Mouse (Mus musculus) testis, postnatal 10 days (tissue): ENCODE data around the gene Nyx.
"Not testable (repeated sequence)": the region's sequence is repeated elsewhere in the genome, so short reads cannot be mapped to it uniquely, and the experiment has no call there.

Experiments used
- DNase-seq: peaks from one replicate; pipeline ENCODE4 v3.0.0; 2021; ENCODE audit warnings: low spot score

The Nyx gene

GRCm38 (mm10) chrX:13465810-13466209 lies at the start of gene Nyx:
Nyx (plus strand) TSS chrX:13466110.
- DNase-seq: no peak

GRCm38 (mm10) chrX:13422047-13422446 lies 43.9 kb upstream of the Nyx start:
- no peak for DNase-seq

- no peak for DNase-seq
Observed at GRCm38 (mm10) chrX:13431421-13431820, 34.5 kb upstream of the Nyx start.

GRCm38 (mm10) chrX:13436042-13436441 lies 29.9 kb upstream of the Nyx start:
- DNase-seq: not testable (repeated sequence)

GRCm38 (mm10) chrX:13456544-13456943 lies 9.4 kb upstream of the Nyx start:
- not testable (repeated sequence) for DNase-seq

GRCm38 (mm10) chrX:13458766-13459165 lies 7.1 kb upstream of the Nyx start:
- DNase-seq: no peak

- DNase-seq: peak; percentile 90
Observed at GRCm38 (mm10) chrX:13461266-13462261, 4.3 kb upstream of the Nyx start.

- no peak for DNase-seq
Observed at GRCm38 (mm10) chrX:13462982-13463517, 2.9 kb upstream of the Nyx start.

GRCm38 (mm10) chrX:13466681-13467080 lies 771 bp downstream of the Nyx start:
- no peak for DNase-seq

GRCm38 (mm10) chrX:13467121-13467571 lies 1.2 kb downstream of the Nyx start:
- no peak for DNase-seq

- DNase-seq: no peak
Observed at GRCm38 (mm10) chrX:13469160-13470116, 3.5 kb downstream of the Nyx start.

- no peak for DNase-seq
Observed at GRCm38 (mm10) chrX:13471925-13472324, 6.0 kb downstream of the Nyx start.

GRCm38 (mm10) chrX:13472751-13473225 lies 6.9 kb downstream of the Nyx start:
- no peak for DNase-seq

GRCm38 (mm10) chrX:13475382-13475781 lies 9.5 kb downstream of the Nyx start:
- DNase-seq: no peak

- DNase-seq: no peak
Observed at GRCm38 (mm10) chrX:13477596-13477995, 11.7 kb downstream of the Nyx start.

GRCm38 (mm10) chrX:13478298-13478697 lies 12.4 kb downstream of the Nyx start:
- no peak for DNase-seq

GRCm38 (mm10) chrX:13479570-13479969 lies 13.7 kb downstream of the Nyx start:
- no peak for DNase-seq

- DNase-seq: no peak
Observed at GRCm38 (mm10) chrX:13482576-13482975, 16.7 kb downstream of the Nyx start.

GRCm38 (mm10) chrX:13484447-13484846 lies 18.5 kb downstream of the Nyx start:
- no peak for DNase-seq

- no peak for DNase-seq
Observed at GRCm38 (mm10) chrX:13489001-13489400, 23.1 kb downstream of the Nyx start.

- no peak for DNase-seq
Observed at GRCm38 (mm10) chrX:13489761-13490160, 23.9 kb downstream of the Nyx start.

- no peak for DNase-seq
Observed at GRCm38 (mm10) chrX:13490941-13491340, 25.0 kb downstream of the Nyx start.
